Mouse (Mus musculus) thymus, adult 2 months (tissue): ENCODE measurements at regions not wholly inside any gene's neighbourhood (a gene's known extent, or its start where the extent isn't known, plus 50 kb on each side); places are given as distances from the start of the nearest gene placed in this dataset.

Experiments used
- CTCF ChIP-seq: fragments of 200-500 bp; IDR thresholded peaks from 2 replicates; pipeline ENCODE4 v1.5.1; 2012; ENCODE audit warnings: mild to moderate bottlenecking, control low read depth, low read length, moderate library complexity, borderline replicate concordance; ENCODE audit not compliant: control insufficient read depth, poor library complexity, insufficient read depth; ENCODE audit errors: extremely low read depth
- POLR2A ChIP-seq: fragments of 200-500 bp; IDR thresholded peaks from 2 replicates; pipeline ENCODE4 v1.6.1; 2012; ENCODE audit warnings: mild to moderate bottlenecking, low read length, control low read depth, moderate library complexity; ENCODE audit not compliant: control insufficient read depth, poor library complexity, insufficient read depth; ENCODE audit errors: extremely low read depth

DNA sequence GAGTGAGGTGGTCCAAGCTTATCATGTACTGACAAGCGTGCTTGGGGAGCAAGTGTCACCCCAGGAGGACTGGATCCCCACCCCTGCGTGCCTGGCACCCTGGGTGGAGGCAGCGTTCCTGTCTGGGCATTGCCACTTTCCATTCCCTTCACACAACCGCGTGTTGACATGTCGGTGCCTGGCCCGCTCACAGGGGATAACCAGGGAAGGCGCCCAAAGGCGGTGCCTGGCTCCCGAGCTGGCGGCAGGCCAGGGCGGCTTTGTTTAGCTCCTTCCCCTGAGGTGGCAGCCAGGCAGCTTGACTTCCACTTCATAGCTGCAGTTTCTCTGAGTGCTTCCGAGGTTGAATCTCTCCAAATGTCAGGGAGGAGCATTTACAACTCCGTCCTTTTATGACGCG is 318.7 kb upstream of the 4930535I16Rik start:
- TF ChIP-seq POLR2A = no peak
- TF ChIP-seq CTCF = no peak
